Mouse (Mus musculus) kidney, adult 11 months (tissue): ENCODE measurements around the gene Nprl2.

Source experiments
- DNase-seq: peaks from one replicate; pipeline ENCODE4 v3.0.0; 2022

The Nprl2 gene

DNA sequence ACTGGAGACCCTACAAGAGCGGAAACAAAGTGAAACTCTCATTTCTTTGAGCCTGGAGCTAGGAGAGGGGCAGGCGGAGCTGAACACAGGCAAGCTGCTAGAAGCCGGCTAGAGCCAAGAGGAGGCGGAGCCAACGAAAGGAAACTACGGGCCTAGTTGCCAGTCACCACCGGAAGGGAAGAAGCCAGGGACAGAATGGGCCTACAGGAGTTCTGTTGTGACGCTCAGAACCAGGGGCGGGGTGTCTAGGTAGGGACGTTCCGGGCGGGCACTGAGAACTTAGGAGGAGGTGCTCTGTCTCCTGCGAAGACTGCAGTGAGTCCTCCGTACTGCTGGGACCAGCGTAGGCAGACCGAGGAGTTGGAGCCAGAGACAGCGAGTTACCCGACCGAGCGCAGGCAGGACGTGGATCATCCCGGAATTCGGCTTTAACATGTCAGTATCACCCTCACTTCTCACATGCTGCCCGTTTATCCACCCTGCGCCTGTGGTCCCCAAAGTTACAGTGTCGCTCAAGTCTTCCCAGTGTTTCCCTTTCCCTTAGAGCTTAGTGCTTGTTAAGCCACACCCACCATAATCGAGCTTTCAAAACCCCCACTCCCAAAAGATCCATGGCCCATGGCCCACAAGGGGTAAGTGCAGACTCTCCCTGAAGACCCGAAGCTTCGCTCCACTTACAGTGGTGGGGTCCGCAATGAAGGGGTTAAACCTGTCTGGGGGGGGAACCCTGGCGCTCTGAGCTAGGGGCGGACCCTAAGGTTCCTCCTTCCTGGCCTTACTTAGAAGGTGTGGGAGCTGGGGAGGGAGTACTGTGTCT lies 38.7 kb downstream of the Nprl2 start, which contains the start of gene Hyal3:
Hyal3 (plus strand) TSS at position 318 of the 817 bp plus-strand sequence.
- peak; percentile 96 for DNase-seq

DNA sequence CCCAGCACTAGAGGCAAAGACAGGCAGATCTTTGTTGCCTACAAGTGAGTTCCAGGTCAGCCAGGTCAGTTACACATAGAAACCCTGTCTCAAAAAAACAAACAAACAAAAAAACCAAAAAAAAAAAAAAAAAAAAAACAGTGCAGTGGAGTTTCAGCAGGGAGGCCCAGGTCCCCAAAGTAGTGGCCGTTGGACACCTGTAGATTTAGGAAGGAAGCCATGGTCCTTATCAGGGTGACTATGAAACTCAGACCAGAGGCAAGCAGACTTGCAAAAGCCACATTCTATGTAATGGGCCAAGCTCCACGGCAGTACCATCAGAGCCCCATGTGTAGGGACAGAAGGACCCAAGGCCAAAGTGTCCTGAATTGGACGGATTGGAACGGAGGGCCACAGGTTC lies 39.6 kb downstream of the Nprl2 start:
- no peak for DNase-seq

- DNase-seq: peak; percentile 61
Observed at GRCm38 (mm10) chr9:107582509-107583062, 40.6 kb downstream of the Nprl2 start.

- no peak for DNase-seq
Observed at GRCm38 (mm10) chr9:107583174-107583573, 41.1 kb downstream of the Nprl2 start.

DNA sequence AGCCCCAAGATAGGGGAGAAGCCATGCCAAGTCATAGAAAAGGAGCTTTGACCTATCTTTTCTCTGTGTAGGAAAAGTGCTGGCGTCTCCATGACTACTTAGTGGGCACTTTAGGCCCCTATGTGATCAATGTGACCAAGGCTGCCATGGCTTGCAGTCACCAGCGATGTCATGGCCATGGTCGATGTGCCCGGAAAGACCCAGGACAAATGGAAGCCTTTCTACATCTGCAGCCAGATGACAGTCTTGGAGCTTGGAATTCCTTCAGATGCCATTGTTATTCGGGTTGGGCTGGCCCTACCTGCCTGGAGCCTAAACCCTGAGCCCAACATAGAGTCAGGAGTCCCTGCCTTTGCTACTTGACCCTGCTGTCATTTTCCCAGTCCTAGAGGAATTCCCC lies 44.5 kb downstream of the Nprl2 start:
- no peak for DNase-seq

GRCm38 (mm10) chr9:107586974-107587832 lies 45.2 kb downstream of the Nprl2 start, which contains the start of gene Ifrd2:
Gene Ifrd2 (plus strand): TSS chr9:107587642.
- DNase-seq: peak; percentile 99

DNA sequence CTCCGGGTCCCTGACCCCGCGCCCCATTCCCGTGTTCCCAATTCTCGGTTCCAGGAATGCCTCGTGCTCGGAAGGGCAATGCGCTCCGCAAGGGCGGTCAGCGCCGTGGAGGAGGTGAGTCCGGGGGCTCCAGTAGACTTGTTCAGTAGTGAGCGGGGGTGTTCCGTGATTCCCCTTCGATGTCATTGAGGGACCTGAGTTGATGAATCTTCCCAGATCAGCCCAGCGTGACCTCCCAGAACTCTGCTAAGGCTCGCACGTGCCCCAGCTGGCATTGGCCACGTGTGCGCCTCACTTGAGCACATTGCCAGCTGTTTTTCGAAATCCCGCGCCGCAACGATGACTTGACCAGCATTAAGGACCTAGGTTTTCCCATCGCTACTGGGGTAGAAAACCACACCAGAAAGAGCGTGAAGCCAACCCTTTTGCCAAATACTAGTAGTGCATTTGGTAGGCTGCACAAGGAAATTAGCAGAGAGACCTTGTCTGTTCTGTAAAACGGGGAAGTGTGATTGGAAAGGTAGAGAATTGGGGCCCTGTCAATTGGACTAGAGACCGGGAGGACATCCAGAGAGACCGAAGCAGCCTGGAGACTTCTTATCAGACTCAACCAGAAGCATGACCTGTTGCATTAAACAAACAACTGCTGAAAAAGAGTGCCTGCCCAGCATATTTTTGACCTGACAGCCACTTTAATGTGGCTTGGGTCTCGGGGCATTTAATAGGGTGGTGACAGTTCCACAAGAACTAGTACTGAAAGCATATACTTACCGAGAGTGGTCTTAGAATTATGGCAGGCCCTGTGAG lies 46.0 kb downstream of the Nprl2 start:
- DNase-seq: peak; percentile 80

DNA sequence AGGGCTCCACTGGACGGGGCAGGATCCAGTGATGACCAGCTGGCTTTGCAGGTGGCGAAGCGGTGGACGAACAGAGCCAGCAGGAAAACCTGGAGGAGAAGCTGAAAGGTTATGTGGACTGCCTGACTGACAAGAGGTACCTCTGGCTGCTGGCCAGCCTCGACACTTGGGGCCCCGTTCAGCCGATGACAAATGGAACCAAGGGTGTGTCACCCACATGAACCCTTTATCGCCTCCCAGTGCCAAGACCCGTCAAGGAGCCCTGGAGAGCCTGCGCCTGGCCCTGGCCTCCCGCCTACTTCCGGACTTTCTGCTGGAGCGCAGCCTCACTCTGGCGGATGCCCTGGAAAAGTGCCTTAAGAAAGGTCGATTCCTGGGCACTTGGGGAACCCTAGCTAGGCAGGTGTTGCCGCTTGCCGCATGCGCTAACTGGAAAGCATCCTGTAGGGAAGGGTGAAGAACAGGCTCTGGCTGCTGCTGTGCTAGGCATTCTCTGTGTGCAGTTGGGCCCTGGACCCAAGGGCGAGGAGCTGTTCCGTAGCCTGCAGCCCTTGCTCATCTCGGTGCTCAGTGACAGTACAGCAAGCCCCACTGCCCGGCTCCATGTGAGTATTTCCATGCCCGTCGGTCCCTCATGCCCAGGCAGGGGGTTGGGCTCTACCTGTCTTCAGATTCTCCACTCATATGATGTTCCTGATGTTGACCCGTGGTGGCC lies 48.2 kb downstream of the Nprl2 start:
- peak; percentile 77 for DNase-seq

DNA sequence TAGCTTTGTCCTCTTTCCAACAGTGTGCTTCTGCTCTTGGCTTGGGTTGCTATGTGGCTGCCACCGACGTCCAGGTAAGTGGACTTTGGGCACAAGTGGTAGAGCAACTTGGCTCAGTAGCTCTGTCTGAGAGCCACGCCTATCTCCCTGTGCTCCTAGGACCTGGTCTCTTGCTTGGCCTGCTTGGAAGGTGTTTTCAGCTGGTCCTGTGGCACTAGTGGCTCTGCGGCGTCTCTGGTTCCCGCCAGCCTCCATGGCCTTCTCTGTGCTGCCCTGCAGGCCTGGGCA lies 48.7 kb downstream of the Nprl2 start:
- peak; percentile 83 for DNase-seq

- DNase-seq: peak; percentile 89
Observed at GRCm38 (mm10) chr9:107593101-107593976, 51.3 kb downstream of the Nprl2 start.

GRCm38 (mm10) chr9:107594281-107595062 lies 52.4 kb downstream of the Nprl2 start:
- DNase-seq: peak; percentile 34
